Mouse (Mus musculus): ENCODE results near the gene Twnk. TPM values are rescaled to one million over a fixed set of nuclear protein-coding genes. Genes with fewer than 3 reads are reported as not detected.

Gene Twnk
- polyA plus RNA-seq, 1 experiment from 2014 or later = 28.4 TPM

DNA sequence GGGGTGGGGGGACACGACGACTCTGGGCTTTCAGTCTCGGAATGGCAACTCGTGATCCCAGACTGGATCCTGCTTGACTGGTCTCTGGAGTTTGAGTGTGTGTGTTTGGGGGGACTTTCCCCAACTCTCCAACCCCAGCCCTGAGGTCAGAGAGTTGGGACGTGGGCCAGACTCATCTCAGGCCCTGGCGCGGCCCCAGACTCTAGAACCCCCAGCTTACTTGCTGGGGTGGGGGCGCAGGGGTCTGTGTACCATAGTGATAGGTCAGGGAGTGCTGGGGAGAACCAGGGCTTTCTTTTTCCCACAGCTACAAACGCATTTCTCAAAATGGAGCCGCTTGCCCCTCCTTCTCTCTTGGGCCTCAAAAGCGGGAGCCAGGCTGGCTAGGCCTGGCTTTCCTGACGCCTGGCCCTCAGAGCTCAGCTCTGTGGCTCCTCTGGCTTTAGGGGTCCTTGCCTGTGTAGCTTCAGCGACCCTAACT is 12.9 kb downstream of the Twnk start:
- Histone ChIP-seq H3K36me3 (ENCODE audit: insufficient read depth, low read length) (peaks cover 16% of the 10 kb centered on the region), H3K9me3 (ENCODE audit: low read length) (no peaks in the 10 kb centered on the region), H3K9ac (replicated peaks; ENCODE audit: low read length) (peak overlapping the region; percentile 97), H3K27ac (ENCODE audit: low read length) (peak overlapping the region; percentile 98), H3K4me2 (replicated peaks; ENCODE audit: low read depth, low read length) (peak overlapping the region; percentile 95), H3K4me3 (ENCODE audit: low read length) (peak overlapping the region; percentile 87), H3K4me1 (ENCODE audit: insufficient read depth, low read length) (peaks cover 60% of the 10 kb centered on the region), H3K27me3 (ENCODE audit: insufficient read depth, low read length) (no peaks in the 10 kb centered on the region)
- WGBS = 0% methylated on average over 13 of the region's 13 CpGs
- ATAC-seq (ENCODE audit: low FRiP score, low TSS enrichment) = no peak; the same call in 1 of the 2 replicates

DNA sequence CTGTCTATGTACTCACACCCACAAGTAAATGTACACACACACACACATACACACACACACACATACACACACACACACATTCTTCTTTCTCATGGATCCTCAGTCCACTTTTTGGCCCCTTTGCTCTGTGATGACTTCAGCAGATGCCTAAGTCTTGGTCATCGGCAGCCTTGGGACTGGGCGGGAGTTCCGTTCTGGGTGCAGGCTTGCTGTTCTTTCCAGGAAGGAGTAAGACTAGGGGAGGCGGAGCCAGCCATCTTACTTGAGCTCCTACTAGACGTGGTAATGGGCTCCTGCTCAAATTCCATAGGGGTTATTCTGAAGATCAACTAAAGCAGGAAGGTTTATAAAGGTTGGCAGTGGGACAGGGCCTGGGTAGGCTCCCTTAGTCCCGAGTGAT is 14.9 kb downstream of the Twnk start:
- Histone ChIP-seq H3K9ac (replicated peaks; ENCODE audit: low read length) (peak overlapping the region; percentile 37), H3K4me1 (ENCODE audit: insufficient read depth, low read length) (peaks cover 48% of the 10 kb centered on the region), H3K9me3 (ENCODE audit: low read length) (no peaks in the 10 kb centered on the region), H3K4me2 (replicated peaks; ENCODE audit: low read depth, low read length) (peak overlapping the region; percentile 37), H3K4me3 (ENCODE audit: low read length) (peak overlapping the region; percentile 3; the same call in 1 of the 2 replicates), H3K27ac (ENCODE audit: low read length) (no peak overlapping the region), H3K27me3 (ENCODE audit: insufficient read depth, low read length) (no peaks in the 10 kb centered on the region), H3K36me3 (ENCODE audit: insufficient read depth, low read length) (peaks cover 34% of the 10 kb centered on the region)
- WGBS = 38% methylated on average over 6 of the region's 6 CpGs
- no peak for ATAC-seq (ENCODE audit: low FRiP score, low TSS enrichment)

DNA sequence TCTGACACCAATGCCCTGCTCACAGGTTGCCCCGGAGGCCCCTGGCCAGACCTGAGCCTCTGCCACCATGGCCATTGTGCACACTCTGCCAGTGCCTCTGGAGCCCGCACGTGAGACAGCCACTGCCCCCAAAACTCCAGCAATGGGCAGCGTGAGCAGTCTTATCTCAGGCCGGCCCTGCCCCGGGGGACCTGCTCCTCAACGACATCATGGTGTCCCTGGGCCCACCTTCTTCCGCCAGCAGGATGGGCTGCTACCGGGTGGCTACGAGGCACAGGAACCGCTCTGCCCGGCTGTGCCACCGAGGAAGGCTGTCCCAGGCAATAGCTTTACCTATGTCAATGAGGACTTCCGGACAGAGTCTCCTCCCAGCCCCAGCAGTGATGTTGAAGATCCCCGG is 15.9 kb downstream of the Twnk start:
- ATAC-seq (ENCODE audit: low FRiP score, low TSS enrichment) = no peak
- Histone ChIP-seq H3K4me1 (ENCODE audit: insufficient read depth, low read length) (peaks cover 40% of the 10 kb centered on the region), H3K4me2 (replicated peaks; ENCODE audit: low read depth, low read length) (0 out of 2 replicates have a peak overlapping the region, but pooled peaks have one; percentile 37), H3K9me3 (ENCODE audit: low read length) (no peaks in the 10 kb centered on the region), H3K27ac (ENCODE audit: low read length) (no peak overlapping the region), H3K27me3 (ENCODE audit: insufficient read depth, low read length) (no peaks in the 10 kb centered on the region), H3K4me3 (ENCODE audit: low read length) (no peak overlapping the region), H3K36me3 (ENCODE audit: insufficient read depth, low read length) (peaks cover 44% of the 10 kb centered on the region), H3K9ac (replicated peaks; ENCODE audit: low read length) (peak overlapping the region; percentile 31; the same call in 1 of the 2 replicates)
- WGBS = 88% methylated on average over 15 of the region's 15 CpGs

DNA sequence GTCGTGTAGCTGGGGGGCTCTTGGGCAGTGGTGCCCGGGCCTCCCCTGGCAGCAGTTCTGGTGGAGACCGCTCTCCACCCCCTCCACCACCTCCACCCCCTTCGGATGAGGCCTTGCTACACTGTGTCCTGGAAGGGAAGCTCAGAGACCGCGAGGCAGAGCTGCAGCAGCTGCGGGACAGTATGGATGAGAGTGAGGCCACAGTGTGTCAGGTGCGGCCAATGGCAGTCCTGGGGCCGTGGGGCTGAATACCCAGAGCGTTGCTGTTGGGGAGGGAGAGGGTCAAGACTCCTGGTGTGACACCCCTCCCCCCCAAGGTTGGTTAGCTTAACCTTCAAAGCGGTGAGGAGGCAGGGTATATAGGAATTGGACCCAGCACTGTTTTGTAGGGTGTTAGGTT is 18.5 kb downstream of the Twnk start:
- 0 out of 2 replicates have a peak, but pooled peaks have one; percentile 25 for ATAC-seq (ENCODE audit: low FRiP score, low TSS enrichment)
- Histone ChIP-seq H3K36me3 (ENCODE audit: insufficient read depth, low read length) (peaks cover 68% of the 10 kb centered on the region), H3K9me3 (ENCODE audit: low read length) (no peaks in the 10 kb centered on the region), H3K4me3 (ENCODE audit: low read length) (no peak overlapping the region), H3K4me2 (replicated peaks; ENCODE audit: low read depth, low read length) (no peak overlapping the region), H3K4me1 (ENCODE audit: insufficient read depth, low read length) (peaks cover 39% of the 10 kb centered on the region), H3K27me3 (ENCODE audit: insufficient read depth, low read length) (no peaks in the 10 kb centered on the region), H3K9ac (replicated peaks; ENCODE audit: low read length) (0 out of 2 replicates have a peak overlapping the region, but pooled peaks have one; percentile 1), H3K27ac (ENCODE audit: low read length) (no peak overlapping the region)
- 76% methylated on average over 11 of the region's 11 CpGs for WGBS

DNA sequence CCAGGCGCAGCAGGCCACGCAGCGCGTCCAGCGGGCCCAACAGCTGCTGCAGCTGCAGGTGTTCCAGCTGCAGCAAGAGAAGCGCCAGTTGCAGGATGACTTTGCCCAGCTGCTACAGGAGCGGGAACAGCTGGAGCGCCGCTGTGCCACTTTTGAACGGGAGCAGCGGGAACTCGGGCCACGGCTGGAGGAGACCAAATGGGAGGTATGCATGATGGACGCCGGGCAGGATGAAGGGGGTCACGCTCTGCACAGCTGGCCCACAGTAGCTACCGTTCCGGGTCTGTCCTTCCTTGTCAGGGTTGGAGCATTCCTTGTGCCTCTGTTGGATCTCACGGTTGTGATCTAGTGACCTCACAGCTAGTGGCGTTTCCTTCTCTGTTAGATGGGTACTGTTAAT is 19.3 kb downstream of the Twnk start:
- H3K4me2 ChIP-seq (replicated peaks; ENCODE audit: low read depth, low read length) = no peak overlapping the region
- peaks cover 68% of the 10 kb centered on the region for H3K36me3 ChIP-seq (ENCODE audit: insufficient read depth, low read length)
- peaks cover 32% of the 10 kb centered on the region for H3K4me1 ChIP-seq (ENCODE audit: insufficient read depth, low read length)

DNA sequence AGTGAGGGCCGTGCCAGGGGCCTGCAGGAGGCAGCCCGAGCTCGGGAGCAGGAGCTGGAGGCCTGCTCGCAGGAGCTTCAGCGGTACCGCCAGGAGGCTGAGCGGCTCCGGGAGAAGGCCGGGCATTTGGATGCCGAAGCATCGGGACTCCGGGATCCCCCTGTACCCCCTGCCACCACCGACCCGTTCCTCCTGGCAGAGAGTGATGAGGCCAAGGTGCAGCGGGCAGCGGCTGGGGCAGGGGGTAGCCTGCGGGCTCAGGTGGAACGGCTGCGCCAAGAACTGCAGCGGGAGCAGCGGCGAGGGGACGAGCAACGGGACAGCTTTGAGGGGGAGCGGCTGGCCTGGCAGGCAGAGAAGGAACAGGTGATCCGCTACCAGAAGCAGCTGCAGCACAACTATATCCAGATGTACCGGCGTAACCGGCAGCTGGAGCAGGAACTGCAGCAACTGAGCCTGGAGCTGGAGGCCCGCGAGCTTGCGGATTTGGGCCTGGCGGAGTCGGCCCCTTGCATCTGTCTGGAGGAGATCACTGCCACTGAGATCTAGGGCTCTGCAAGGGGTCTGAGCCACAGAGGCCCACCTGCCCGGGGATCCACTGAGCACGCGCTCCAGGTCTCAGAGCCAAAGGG is 20.6 kb downstream of the Twnk start:
- Histone ChIP-seq H3K36me3 (ENCODE audit: insufficient read depth, low read length) (peaks cover 68% of the 10 kb centered on the region), H3K9ac (replicated peaks; ENCODE audit: low read length) (no peak overlapping the region), H3K4me3 (ENCODE audit: low read length) (no peak overlapping the region), H3K4me1 (ENCODE audit: insufficient read depth, low read length) (peaks cover 29% of the 10 kb centered on the region), H3K4me2 (replicated peaks; ENCODE audit: low read depth, low read length) (no peak overlapping the region), H3K27ac (ENCODE audit: low read length) (no peak overlapping the region), H3K9me3 (ENCODE audit: low read length) (no peaks in the 10 kb centered on the region), H3K27me3 (ENCODE audit: insufficient read depth, low read length) (no peaks in the 10 kb centered on the region)
- no peak for ATAC-seq (ENCODE audit: low FRiP score, low TSS enrichment)
- WGBS = 92% methylated on average over 37 of the region's 37 CpGs

More for the DNA sequence above, 19.3 kb downstream of the Twnk start:
- Histone ChIP-seq H3K9ac (replicated peaks; ENCODE audit: low read length) (no peak overlapping the region), H3K4me3 (ENCODE audit: low read length) (no peak overlapping the region), H3K27me3 (ENCODE audit: insufficient read depth, low read length) (no peaks in the 10 kb centered on the region), H3K27ac (ENCODE audit: low read length) (no peak overlapping the region), H3K9me3 (ENCODE audit: low read length) (no peaks in the 10 kb centered on the region)
- WGBS = 68% methylated on average over 20 of the region's 20 CpGs
- no peak for ATAC-seq (ENCODE audit: low FRiP score, low TSS enrichment)

DNA sequence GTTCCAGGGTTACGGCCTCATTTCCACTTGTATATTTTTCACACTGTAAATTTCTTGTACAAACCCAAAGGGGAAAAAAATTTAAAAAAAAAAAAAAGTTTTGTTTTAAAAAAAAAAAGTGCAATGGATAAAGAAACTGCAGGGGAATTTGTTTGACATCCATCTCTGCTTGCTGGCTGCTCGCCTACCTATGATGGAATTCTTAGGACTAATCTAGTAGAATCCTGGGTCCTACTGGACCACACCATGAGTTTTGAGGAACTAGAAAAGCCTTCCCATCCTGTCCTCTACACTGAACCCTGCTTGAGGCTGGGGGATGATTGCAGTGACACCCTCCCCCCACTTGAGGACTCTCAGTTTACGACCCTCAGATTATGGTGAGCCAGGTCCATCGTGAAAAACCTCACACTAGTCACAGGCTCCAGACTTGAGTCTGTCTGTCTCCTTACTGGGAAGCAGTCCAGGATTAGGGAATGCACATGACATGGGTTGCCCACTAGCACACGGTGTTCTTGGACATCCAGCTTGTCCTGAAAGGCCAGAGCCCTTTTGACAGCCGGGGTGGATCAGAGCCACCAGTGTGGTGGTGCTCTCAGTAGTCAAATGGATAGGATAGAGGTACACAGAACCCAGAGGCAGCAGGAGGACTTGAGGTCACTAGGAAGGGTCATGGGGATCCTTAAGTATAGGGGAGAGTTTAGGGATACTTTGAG is 21.7 kb downstream of the Twnk start:
- Histone ChIP-seq H3K27ac (ENCODE audit: low read length) (no peak overlapping the region), H3K4me3 (ENCODE audit: low read length) (no peak overlapping the region), H3K4me2 (replicated peaks; ENCODE audit: low read depth, low read length) (no peak overlapping the region), H3K9me3 (ENCODE audit: low read length) (no peaks in the 10 kb centered on the region), H3K36me3 (ENCODE audit: insufficient read depth, low read length) (peaks cover 59% of the 10 kb centered on the region), H3K27me3 (ENCODE audit: insufficient read depth, low read length) (no peaks in the 10 kb centered on the region), H3K9ac (replicated peaks; ENCODE audit: low read length) (no peak overlapping the region), H3K4me1 (ENCODE audit: insufficient read depth, low read length) (peaks cover 26% of the 10 kb centered on the region)
- ATAC-seq (ENCODE audit: low FRiP score, low TSS enrichment) = no peak
- WGBS = 61% methylated on average over 6 of the region's 6 CpGs

DNA sequence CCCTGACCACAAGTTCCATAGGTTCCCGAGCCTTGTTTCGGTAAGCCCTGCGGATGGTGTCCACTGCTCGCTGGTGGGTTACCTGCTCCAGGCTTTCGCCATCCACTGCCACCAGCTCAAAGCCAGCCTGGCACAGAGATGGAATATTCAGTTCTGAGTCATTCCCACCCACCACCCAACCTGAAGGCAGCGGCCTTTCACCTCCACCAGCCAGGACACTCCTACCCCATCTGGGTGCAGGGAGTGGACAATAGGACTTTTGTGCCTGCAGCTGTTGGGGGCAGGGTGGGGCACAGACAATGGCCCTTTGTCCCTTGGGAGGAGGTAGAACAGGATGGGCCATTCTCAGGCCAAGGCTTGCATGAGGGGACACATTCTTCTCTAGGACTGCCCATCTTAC is 22.4 kb downstream of the Twnk start:
- H3K4me1 ChIP-seq (ENCODE audit: insufficient read depth, low read length) = peaks cover 31% of the 10 kb centered on the region
- H3K9ac ChIP-seq (replicated peaks; ENCODE audit: low read length) = no peak overlapping the region
- no peak for ATAC-seq (ENCODE audit: low FRiP score, low TSS enrichment)
- WGBS = 94% methylated on average over 6 of the region's 6 CpGs
- H3K36me3 ChIP-seq (ENCODE audit: insufficient read depth, low read length) = peaks cover 54% of the 10 kb centered on the region
- no peak overlapping the region for H3K4me3 ChIP-seq (ENCODE audit: low read length)
- no peak overlapping the region for H3K27ac ChIP-seq (ENCODE audit: low read length)
- H3K27me3 ChIP-seq (ENCODE audit: insufficient read depth, low read length) = no peaks in the 10 kb centered on the region
- no peak overlapping the region for H3K4me2 ChIP-seq (replicated peaks; ENCODE audit: low read depth, low read length)
- no peaks in the 10 kb centered on the region for H3K9me3 ChIP-seq (ENCODE audit: low read length)

DNA sequence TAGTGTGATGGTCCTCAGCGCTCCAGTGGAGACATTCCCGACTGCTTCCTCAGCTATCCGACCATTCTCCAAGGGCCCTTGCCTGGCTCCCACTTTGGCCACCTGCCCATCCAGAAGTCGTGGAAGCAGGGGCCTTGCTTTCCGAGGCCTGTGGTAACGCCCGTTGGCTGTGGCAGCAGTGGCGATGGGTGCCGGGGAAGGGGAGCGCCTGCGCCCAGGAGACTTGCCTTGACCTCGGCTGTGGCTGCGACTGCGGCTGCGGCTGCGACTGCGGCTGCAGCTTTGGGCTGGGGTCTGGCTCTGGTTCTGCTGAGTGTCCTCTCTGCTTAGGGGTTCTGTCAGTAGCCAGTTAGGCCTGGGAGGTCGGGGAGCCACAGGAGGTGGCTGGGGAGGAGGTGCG is 23.3 kb downstream of the Twnk start:
- WGBS = 62% methylated on average over 19 of the region's 19 CpGs
- H3K4me2 ChIP-seq (replicated peaks; ENCODE audit: low read depth, low read length) = no peak overlapping the region
- H3K27ac ChIP-seq (ENCODE audit: low read length) = no peak overlapping the region
- peaks cover 29% of the 10 kb centered on the region for H3K4me1 ChIP-seq (ENCODE audit: insufficient read depth, low read length)
- H3K9ac ChIP-seq (replicated peaks; ENCODE audit: low read length) = no peak overlapping the region
- H3K27me3 ChIP-seq (ENCODE audit: insufficient read depth, low read length) = no peaks in the 10 kb centered on the region
- H3K36me3 ChIP-seq (ENCODE audit: insufficient read depth, low read length) = peaks cover 48% of the 10 kb centered on the region
- no peak for ATAC-seq (ENCODE audit: low FRiP score, low TSS enrichment)
- H3K9me3 ChIP-seq (ENCODE audit: low read length) = no peaks in the 10 kb centered on the region
- H3K4me3 ChIP-seq (ENCODE audit: low read length) = no peak overlapping the region

DNA sequence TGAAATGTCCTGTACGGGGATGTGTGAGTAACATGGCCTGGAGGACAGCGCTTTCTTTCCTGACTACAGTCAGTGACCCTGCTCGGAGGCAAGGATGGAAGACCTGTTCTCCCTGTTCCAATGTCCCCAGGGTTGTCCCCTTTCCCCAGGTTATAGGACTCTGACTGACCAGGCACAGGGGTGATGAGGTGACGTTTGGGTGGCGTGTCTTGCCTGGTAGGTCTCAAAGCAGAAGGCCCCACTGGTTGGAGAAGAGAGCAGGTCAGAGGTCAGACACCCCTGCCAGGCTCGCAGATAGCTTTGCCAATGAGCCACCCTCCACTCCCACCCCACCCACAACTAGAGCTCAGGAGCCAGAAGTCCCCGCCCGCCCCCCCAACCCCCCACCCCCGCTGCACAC is 24.1 kb downstream of the Twnk start:
- Histone ChIP-seq H3K4me2 (replicated peaks; ENCODE audit: low read depth, low read length) (no peak overlapping the region), H3K4me1 (ENCODE audit: insufficient read depth, low read length) (peaks cover 26% of the 10 kb centered on the region), H3K27ac (ENCODE audit: low read length) (no peak overlapping the region), H3K9me3 (ENCODE audit: low read length) (no peaks in the 10 kb centered on the region), H3K4me3 (ENCODE audit: low read length) (no peak overlapping the region), H3K36me3 (ENCODE audit: insufficient read depth, low read length) (peaks cover 42% of the 10 kb centered on the region), H3K27me3 (ENCODE audit: insufficient read depth, low read length) (no peaks in the 10 kb centered on the region), H3K9ac (replicated peaks; ENCODE audit: low read length) (no peak overlapping the region)
- 59% methylated on average over 7 of the region's 9 CpGs for WGBS
- ATAC-seq (ENCODE audit: low FRiP score, low TSS enrichment) = no peak
